Mouse (Mus musculus): ENCODE measurements around the gene Sept5. TPM values are rescaled to one million over a fixed set of nuclear protein-coding genes. Genes with fewer than 3 reads are reported as not detected.

Sept5 gene
- polyA plus RNA-seq, 1 experiment from 2014 or later, result 262 TPM

DNA sequence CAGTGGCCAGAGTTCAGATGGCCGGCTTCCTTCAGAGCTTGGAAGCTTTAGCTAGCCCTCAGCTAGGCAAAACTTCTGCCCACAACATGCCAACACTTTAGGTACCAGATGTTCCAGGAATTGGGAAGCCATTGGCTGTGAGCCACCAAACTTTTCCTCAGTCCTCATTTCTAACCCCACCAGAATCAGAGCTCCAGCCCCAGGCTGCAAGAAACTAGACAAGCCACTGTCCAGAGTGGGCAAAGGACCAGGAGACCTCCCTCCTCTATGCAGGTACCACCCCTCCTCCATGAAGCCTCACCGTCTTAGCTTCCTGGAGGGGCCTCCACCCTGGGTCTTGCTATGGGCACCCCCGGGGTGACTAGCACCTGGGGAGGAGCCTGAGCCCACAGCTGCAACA, 2.6 kb downstream of the Sept5 start:
- H3K9ac ChIP-seq (ENCODE audit: low read depth, low read length), result peak overlapping the region; percentile 86; the same call in 1 of the 2 replicates
- ATAC-seq, result no peak
- WGBS, result 56% methylated on average over 3 of the region's 3 CpGs
- H3K4me1 ChIP-seq (ENCODE audit: control insufficient read depth, insufficient read depth, low read length), result peaks cover 31% of the 10 kb centered on the region
- H3K27ac ChIP-seq (ENCODE audit: low read length), result no peak overlapping the region
- peak overlapping the region; percentile 54; the same call in 1 of the 2 replicates for H3K4me3 ChIP-seq (ENCODE audit: low read depth, low read length)
- H3K36me3 ChIP-seq (ENCODE audit: control insufficient read depth, insufficient read depth, low read length), result peaks cover 33% of the 10 kb centered on the region
- peaks cover 31% of the 10 kb centered on the region for H3K27me3 ChIP-seq (ENCODE audit: control insufficient read depth, insufficient read depth, low read depth, low read length)
- peak overlapping the region; percentile 100 for H3K4me2 ChIP-seq (ENCODE audit: low read length)
- H3K9me3 ChIP-seq (replicated peaks; ENCODE audit: control insufficient read depth, low read length, poor library complexity, severe bottlenecking), result no peaks in the 10 kb centered on the region

DNA sequence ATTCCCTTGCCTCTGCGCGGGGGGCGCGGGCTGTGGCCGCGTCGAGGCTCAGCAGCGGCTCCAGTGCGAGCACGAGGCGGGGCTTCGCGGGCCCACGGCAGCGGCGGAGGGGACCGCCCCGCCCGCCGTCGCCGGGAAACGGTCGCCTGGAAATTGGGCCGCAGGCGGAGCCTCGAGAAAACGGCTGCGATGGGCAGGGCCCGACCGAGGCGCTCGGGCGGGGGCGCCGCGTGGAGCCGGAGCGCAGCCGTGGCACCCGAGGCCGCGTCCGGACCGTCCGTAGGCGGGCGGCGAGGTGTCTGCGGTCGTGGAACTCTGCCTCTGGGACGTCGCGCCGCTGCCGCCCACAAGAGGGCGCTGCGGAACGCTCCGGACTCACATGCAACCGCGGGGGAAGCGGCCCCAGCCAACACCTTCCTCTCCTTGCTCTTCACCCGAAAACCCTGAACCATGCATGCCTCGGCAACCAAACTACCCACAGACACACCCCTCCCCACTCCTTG, 3.3 kb downstream of the Sept5 start, which contains the start of gene Gm49601:
Gene Gm49601 (minus strand): TSS at position 52 of the 503 bp plus-strand sequence.
- Histone ChIP-seq H3K9ac (ENCODE audit: low read depth, low read length) (peak within 1 kb of the TSS; percentile 86), H3K4me3 (ENCODE audit: low read depth, low read length) (peak within 1 kb of the TSS; percentile 54), H3K9me3 (replicated peaks; ENCODE audit: control insufficient read depth, low read length, poor library complexity, severe bottlenecking) (no peaks in the 10 kb centered on the region), H3K36me3 (ENCODE audit: control insufficient read depth, insufficient read depth, low read length) (peaks cover 40% of the 10 kb centered on the region), H3K27ac (ENCODE audit: low read length) (no peak within 1 kb of the TSS), H3K4me2 (ENCODE audit: low read length) (peak within 1 kb of the TSS; percentile 100), H3K27me3 (ENCODE audit: control insufficient read depth, insufficient read depth, low read depth, low read length) (peaks cover 37% of the 10 kb centered on the region), H3K4me1 (ENCODE audit: control insufficient read depth, insufficient read depth, low read length) (peaks cover 31% of the 10 kb centered on the region)
- under 1% methylated on average over 65 of the region's 65 CpGs for WGBS
- ATAC-seq, result peak; percentile 5

- 11% methylated on average over 26 of the region's 26 CpGs for WGBS
- Histone ChIP-seq H3K36me3 (ENCODE audit: control insufficient read depth, insufficient read depth, low read length) (peaks cover 41% of the 10 kb centered on the region), H3K4me3 (ENCODE audit: low read depth, low read length) (peak overlapping the region; percentile 54), H3K27ac (ENCODE audit: low read length) (no peak overlapping the region), H3K9me3 (replicated peaks; ENCODE audit: control insufficient read depth, low read length, poor library complexity, severe bottlenecking) (no peaks in the 10 kb centered on the region), H3K9ac (ENCODE audit: low read depth, low read length) (peak overlapping the region; percentile 71), H3K4me2 (ENCODE audit: low read length) (peak overlapping the region; percentile 100), H3K4me1 (ENCODE audit: control insufficient read depth, insufficient read depth, low read length) (peaks cover 36% of the 10 kb centered on the region), H3K27me3 (ENCODE audit: control insufficient read depth, insufficient read depth, low read depth, low read length) (peaks cover 38% of the 10 kb centered on the region)
- no peak for ATAC-seq
Observed at GRCm38 (mm10) chr16:18625791-18626311, 3.9 kb downstream of the Sept5 start.

DNA sequence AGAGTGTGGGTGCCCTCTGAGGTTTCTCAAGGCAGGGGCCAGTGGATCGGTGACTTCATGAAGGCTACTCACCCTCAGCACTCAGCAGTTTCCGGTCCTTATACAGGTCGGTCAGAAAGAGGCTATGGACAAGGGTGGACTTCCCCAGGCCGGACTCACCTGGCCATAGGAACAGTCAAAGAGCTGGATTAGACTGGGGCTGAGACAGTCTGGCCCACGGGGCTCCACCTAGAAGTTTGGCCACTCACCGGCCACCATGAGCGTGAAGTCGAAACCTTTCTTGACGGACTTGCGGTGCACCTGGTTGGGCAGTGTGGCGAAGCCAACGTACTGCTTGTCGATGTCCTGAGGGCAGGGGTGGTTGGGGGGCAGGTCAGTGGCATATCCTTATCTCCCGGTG, 4.7 kb downstream of the Sept5 start:
- H3K27me3 ChIP-seq (ENCODE audit: control insufficient read depth, insufficient read depth, low read depth, low read length), result peaks cover 44% of the 10 kb centered on the region
- peaks cover 38% of the 10 kb centered on the region for H3K4me1 ChIP-seq (ENCODE audit: control insufficient read depth, insufficient read depth, low read length)
- H3K9me3 ChIP-seq (replicated peaks; ENCODE audit: control insufficient read depth, low read length, poor library complexity, severe bottlenecking), result no peaks in the 10 kb centered on the region
- WGBS, result 50% methylated on average over 14 of the region's 14 CpGs
- ATAC-seq, result no peak
- H3K27ac ChIP-seq (ENCODE audit: low read length), result no peak overlapping the region
- H3K9ac ChIP-seq (ENCODE audit: low read depth, low read length), result no peak overlapping the region
- H3K4me3 ChIP-seq (ENCODE audit: low read depth, low read length), result no peak overlapping the region
- no peak overlapping the region for H3K4me2 ChIP-seq (ENCODE audit: low read length)
- peaks cover 45% of the 10 kb centered on the region for H3K36me3 ChIP-seq (ENCODE audit: control insufficient read depth, insufficient read depth, low read length)

GRCm38 (mm10) chr16:18624641-18625040, 5.1 kb downstream of the Sept5 start:
- H3K9ac ChIP-seq (ENCODE audit: low read depth, low read length), result no peak overlapping the region
- WGBS, result 35% methylated on average over 15 of the region's 15 CpGs
- H3K27me3 ChIP-seq (ENCODE audit: control insufficient read depth, insufficient read depth, low read depth, low read length), result peaks cover 49% of the 10 kb centered on the region
- no peak overlapping the region for H3K4me2 ChIP-seq (ENCODE audit: low read length)
- H3K4me1 ChIP-seq (ENCODE audit: control insufficient read depth, insufficient read depth, low read length), result peaks cover 37% of the 10 kb centered on the region
- H3K9me3 ChIP-seq (replicated peaks; ENCODE audit: control insufficient read depth, low read length, poor library complexity, severe bottlenecking), result no peaks in the 10 kb centered on the region
- no peak overlapping the region for H3K27ac ChIP-seq (ENCODE audit: low read length)
- no peak overlapping the region for H3K4me3 ChIP-seq (ENCODE audit: low read depth, low read length)
- no peak for ATAC-seq
- peaks cover 45% of the 10 kb centered on the region for H3K36me3 ChIP-seq (ENCODE audit: control insufficient read depth, insufficient read depth, low read length)

GRCm38 (mm10) chr16:18623751-18624540, 5.8 kb downstream of the Sept5 start:
- H3K4me2 ChIP-seq (ENCODE audit: low read length), result no peak overlapping the region
- no peaks in the 10 kb centered on the region for H3K9me3 ChIP-seq (replicated peaks; ENCODE audit: control insufficient read depth, low read length, poor library complexity, severe bottlenecking)
- H3K4me1 ChIP-seq (ENCODE audit: control insufficient read depth, insufficient read depth, low read length), result peaks cover 37% of the 10 kb centered on the region
- 40% methylated on average over 15 of the region's 15 CpGs for WGBS
- peaks cover 45% of the 10 kb centered on the region for H3K36me3 ChIP-seq (ENCODE audit: control insufficient read depth, insufficient read depth, low read length)
- peaks cover 55% of the 10 kb centered on the region for H3K27me3 ChIP-seq (ENCODE audit: control insufficient read depth, insufficient read depth, low read depth, low read length)
- no peak for ATAC-seq
- H3K9ac ChIP-seq (ENCODE audit: low read depth, low read length), result no peak overlapping the region
- no peak overlapping the region for H3K27ac ChIP-seq (ENCODE audit: low read length)
- no peak overlapping the region for H3K4me3 ChIP-seq (ENCODE audit: low read depth, low read length)

DNA sequence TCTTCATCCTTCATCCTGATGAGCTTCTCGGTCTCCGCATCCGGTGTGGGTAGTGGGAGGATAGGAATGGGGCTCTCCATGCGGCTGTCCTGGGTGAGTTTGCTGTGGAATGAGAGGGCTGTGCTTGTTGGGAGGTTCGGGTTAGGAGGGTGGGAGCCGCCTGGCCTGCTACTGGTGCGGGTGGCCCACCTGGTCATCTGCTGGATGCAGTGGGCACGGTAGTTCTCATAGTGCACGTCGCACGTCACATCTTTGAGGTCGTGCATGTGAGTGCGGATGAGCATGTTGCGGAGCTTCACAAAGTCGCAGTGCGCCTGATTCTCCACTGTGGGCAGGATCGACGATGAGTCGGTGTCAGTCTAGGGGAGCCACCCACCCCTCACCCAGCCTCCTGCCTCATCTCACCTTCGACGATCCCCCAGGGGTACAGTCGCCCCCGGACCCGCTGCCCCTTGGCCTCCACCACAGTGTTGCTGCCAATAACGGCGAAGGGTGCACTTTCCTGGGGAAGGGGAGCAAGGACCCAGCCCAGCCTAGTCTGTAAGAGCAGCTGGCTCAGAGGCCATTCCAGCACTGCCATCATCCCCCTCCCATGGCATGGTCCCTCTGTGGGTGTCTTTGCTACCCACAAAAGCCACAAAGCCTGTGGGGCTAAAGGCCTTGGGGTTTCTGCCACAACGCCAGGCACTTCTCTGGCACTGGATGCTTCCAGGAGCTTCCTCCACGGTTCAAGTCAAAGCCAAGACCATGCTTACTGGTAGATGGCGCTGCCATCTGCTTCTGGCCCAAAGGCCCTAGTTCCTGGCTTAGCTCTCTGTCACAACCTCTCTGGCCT, 6.6 kb downstream of the Sept5 start:
- Histone ChIP-seq H3K4me1 (ENCODE audit: control insufficient read depth, insufficient read depth, low read length) (peaks cover 30% of the 10 kb centered on the region), H3K27me3 (ENCODE audit: control insufficient read depth, insufficient read depth, low read depth, low read length) (peaks cover 63% of the 10 kb centered on the region), H3K36me3 (ENCODE audit: control insufficient read depth, insufficient read depth, low read length) (peaks cover 45% of the 10 kb centered on the region), H3K4me3 (ENCODE audit: low read depth, low read length) (no peak overlapping the region), H3K27ac (ENCODE audit: low read length) (no peak overlapping the region), H3K4me2 (ENCODE audit: low read length) (no peak overlapping the region), H3K9me3 (replicated peaks; ENCODE audit: control insufficient read depth, low read length, poor library complexity, severe bottlenecking) (no peaks in the 10 kb centered on the region), H3K9ac (ENCODE audit: low read depth, low read length) (no peak overlapping the region)
- WGBS, result 34% methylated on average over 29 of the region's 29 CpGs
- no peak for ATAC-seq

DNA sequence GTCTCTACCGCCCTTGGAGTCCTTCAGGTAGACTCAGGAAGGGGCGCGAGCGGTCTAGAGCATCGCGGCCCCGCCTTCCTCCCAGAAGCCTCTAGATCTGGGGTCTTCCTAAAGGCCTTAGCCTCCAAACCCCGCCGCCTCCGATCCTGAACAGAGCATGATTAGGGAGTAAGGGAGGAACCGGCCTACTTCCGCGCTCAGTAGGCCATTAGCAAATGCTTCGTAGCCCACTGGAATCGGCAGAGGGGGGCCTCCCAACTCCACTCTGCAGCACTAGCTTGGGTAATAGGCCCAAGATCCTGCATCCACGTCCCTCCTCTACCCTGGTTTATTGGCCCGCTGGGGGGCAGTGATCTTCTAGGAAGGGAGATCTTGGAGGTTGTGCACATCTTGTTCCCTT, 7.7 kb downstream of the Sept5 start, which contains the start of gene Gp1bb:
Gene Gp1bb (minus strand): TSS at position 385 of the 400 bp plus-strand sequence.
- Histone ChIP-seq H3K27me3 (ENCODE audit: control insufficient read depth, insufficient read depth, low read depth, low read length) (peaks cover 63% of the 10 kb centered on the region), H3K9me3 (replicated peaks; ENCODE audit: control insufficient read depth, low read length, poor library complexity, severe bottlenecking) (no peaks in the 10 kb centered on the region), H3K9ac (ENCODE audit: low read depth, low read length) (0 out of 2 replicates have a peak within 1 kb of the TSS, but pooled peaks have one; percentile 38), H3K4me1 (ENCODE audit: control insufficient read depth, insufficient read depth, low read length) (peaks cover 23% of the 10 kb centered on the region), H3K36me3 (ENCODE audit: control insufficient read depth, insufficient read depth, low read length) (peaks cover 45% of the 10 kb centered on the region), H3K27ac (ENCODE audit: low read length) (no peak within 1 kb of the TSS), H3K4me3 (ENCODE audit: low read depth, low read length) (peak within 1 kb of the TSS; percentile 35; the same call in 1 of the 2 replicates), H3K4me2 (ENCODE audit: low read length) (peak within 1 kb of the TSS; percentile 63)
- no peak for ATAC-seq
- 23% methylated on average over 17 of the region's 17 CpGs for WGBS

Data from midbrain, embryonic 16.5 days (tissue).